Mouse (Mus musculus): ENCODE results near the gene Moxd1. TPM values are rescaled to one million over a fixed set of nuclear protein-coding genes. Genes with fewer than 3 reads are reported as not detected.
"Not testable (repeated sequence)": the region's sequence is repeated elsewhere in the genome, so short reads cannot be mapped to it uniquely, and the experiment has no call there.

Gene Moxd1
- total RNA-seq, 2 experiments from 2014 or later, result not detected

- ATAC-seq (replicated peaks; ENCODE audit: poor library complexity), result no peak
These were observed 44.2 kb downstream of the Moxd1 start for GRCm38 (mm10) chr10:24267520-24267919.

DNA sequence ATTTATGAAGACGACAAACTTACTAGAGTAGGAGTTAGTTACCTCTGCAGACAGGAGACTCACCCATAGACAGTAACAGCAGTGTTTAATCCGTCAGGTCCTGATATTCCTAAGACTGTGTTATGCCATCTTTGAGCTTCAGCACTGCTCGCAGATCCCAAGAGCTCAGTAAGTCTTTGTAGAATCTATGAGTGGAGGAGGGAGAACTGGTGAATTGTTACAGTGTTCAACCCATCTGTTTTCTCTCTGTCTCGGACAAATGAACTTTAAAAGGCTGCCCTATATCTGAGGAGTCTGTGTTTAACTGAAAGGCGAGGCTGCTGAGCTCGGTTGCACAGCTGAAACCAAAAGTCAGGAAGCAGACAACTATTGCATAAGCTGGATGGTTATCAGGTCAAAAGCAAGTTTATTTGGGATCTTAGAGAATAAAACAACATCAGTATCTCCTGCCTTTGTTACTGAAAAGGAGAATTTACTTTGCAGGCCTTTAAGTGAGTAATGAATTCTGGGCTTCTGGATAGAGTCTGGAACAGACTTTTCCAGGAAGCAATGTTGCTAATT, 47.8 kb downstream of the Moxd1 start:
- peak; percentile 54 for ATAC-seq (replicated peaks; ENCODE audit: poor library complexity)

DNA sequence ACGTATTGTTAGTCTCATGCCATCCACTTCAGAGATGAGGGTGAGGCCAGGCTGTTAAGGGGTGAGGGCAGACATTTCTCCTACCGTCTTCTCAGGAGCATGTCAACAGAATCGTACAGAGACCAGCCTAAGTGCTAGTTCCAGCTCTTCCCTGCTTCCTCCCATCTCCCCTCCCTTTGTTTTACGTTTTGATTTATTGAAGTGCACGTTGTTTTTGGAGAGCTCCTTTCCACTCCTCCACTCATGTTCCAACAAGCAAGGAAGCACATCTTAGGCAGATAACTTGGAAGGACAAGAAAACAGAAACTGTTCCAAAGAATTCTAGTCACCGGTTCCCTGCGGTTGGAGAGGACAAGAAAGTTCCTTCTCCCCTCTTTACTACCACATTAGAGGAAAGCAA, 52.9 kb downstream of the Moxd1 start:
- no peak for ATAC-seq (replicated peaks; ENCODE audit: poor library complexity)

DNA sequence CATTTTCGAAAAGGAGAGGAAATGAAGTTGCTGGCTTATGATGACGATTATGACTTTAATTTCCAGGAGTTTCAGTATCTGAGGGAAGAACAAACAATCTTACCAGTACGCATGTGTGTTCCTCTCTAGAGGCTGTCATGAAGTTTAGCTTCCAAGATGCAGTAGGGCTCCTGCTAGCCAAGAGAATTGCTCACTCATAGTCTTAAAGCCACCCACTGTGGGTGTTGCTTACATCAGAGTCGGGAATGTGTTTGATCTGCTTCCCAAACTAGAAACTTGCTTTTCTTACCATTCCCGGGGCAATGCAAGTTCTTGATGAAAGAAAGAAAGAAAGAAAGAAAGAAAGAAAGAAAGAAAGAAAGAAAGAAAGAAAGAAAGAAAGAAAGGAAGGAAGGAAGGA, 59.3 kb downstream of the Moxd1 start:
- ATAC-seq (replicated peaks; ENCODE audit: poor library complexity), result no peak

DNA sequence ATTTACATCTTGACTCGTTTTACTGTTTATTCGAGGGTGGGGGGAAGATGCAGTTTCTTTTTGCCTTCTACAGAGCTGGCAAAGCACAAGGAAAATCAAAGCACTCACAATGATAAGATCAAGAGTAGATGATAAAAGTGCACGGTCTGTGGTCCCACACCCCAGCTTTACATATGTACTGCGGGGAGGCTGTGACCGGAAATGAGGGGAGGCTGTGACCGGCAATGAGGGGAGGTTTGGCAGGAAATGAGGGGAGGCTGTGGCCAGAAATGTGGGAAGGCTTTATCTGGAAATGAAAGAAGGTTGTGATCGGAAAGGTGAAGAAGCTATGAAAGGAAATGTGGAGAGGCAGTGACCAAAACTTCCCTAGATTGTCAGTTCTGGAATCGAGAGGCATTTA, 68.3 kb downstream of the Moxd1 start:
- no peak; the same call in 1 of the 2 replicates for ATAC-seq (replicated peaks; ENCODE audit: poor library complexity)

DNA sequence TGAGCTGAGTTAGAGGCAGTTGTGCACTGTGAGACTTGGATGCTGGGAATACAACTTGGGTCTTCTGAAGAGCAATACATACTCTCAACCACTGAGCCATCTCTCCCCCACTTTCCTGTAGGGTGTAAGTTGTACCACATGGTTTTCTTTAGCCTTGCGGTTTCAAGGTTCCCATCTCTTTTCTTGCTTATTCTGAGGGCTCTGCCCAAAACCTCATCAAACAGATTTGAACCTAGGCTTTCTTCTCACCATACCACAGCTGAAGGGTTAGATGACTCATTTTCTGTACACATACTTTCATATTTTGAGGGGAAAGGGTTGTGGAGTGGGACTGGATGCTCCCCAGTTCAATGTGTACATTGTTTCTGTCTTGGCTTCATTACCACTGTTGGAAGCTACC, 69.4 kb downstream of the Moxd1 start:
- ATAC-seq (replicated peaks; ENCODE audit: poor library complexity), result no peak

DNA sequence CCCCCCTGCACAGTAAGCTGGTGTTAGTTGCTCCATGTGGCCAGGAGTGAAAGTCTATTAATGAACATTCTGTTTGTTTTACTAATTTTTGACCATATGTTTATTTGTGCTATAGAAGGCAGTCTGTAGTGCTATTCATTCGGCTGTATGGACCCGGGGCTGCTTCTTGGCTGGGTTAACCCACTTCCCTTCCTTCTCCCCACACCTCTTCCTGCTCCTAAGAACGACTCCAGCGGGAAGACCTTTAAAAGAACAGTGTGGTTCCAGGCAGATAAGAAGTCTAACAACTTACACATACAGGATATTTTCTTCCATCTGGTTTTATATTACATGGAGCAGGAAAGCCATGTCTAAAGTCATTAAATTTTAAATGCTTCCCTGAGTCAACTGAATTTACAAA, 73.3 kb downstream of the Moxd1 start:
- no peak for ATAC-seq (replicated peaks; ENCODE audit: poor library complexity)

DNA sequence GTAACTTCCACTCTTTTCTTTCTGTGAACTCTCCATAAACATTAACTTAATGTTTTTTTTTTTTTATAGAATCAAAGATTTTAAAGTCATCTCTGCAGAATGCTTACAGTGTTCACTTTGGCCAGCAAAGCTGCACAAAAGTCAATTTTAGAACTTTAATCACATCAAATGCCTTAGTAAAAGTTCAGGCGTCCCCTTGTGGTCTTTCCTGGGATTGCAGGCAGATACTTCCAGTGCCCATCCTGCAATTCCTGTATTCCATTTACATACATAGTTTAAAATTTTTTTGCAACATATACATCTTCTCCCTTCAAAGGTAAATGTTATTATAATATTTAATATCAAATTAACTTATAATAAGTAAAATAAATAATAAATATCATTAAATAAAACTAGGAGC, 74.5 kb downstream of the Moxd1 start:
- 0 out of 2 replicates have a peak, but pooled peaks have one; percentile 56 for ATAC-seq (replicated peaks; ENCODE audit: poor library complexity)

- peak; percentile 97 for ATAC-seq (replicated peaks; ENCODE audit: poor library complexity)
These were observed 75.2 kb downstream of the Moxd1 start for GRCm38 (mm10) chr10:24298260-24299244.

GRCm38 (mm10) chr10:24312191-24312611, 88.9 kb downstream of the Moxd1 start:
- peak; percentile 100 for ATAC-seq (replicated peaks; ENCODE audit: poor library complexity)

- ATAC-seq (replicated peaks; ENCODE audit: poor library complexity), result no peak
These were observed 94.0 kb downstream of the Moxd1 start for GRCm38 (mm10) chr10:24317126-24317836.

GRCm38 (mm10) chr10:24320326-24320725, 97.0 kb downstream of the Moxd1 start:
- no peak for ATAC-seq (replicated peaks; ENCODE audit: poor library complexity)

DNA sequence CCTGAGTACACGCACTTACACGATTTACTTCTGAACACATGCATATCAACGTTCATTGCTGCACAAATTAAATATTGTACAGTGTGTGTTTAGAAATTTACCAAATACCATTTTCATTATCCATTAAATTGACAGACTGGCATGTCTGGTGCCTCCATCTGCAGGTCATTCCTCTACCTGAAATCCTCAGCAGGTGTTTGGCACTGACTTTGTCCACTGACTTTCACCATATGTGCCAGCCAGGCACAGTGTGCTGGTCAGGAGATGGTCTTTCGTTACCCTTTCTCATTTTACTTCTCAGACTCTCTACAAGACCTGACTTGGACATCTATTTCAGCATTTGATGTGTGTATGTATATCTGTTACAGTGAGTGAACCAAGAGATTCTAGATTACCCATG, 99.7 kb downstream of the Moxd1 start:
- no peak for ATAC-seq (replicated peaks; ENCODE audit: poor library complexity)

DNA sequence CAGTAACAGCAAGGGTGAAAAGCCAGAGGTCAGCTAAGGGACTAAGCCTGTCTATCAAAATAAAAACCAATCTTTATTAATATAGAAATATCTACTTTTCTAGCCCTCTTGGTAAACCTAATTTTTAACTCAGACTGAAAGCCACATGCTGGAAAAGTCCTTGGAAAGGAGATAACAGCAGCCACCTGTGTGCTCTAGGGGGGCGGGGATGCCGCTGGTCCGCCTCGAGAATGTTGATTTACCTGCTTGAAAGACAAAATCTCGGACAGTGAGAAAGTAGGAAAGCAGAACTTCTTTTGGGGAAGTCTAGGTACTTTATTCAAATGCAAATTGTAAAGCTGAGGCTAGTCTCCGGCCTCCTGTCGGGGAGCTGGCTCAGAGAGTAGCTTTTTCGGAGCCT, 103.9 kb downstream of the Moxd1 start:
- not testable (repeated sequence) for ATAC-seq (replicated peaks; ENCODE audit: poor library complexity)

DNA sequence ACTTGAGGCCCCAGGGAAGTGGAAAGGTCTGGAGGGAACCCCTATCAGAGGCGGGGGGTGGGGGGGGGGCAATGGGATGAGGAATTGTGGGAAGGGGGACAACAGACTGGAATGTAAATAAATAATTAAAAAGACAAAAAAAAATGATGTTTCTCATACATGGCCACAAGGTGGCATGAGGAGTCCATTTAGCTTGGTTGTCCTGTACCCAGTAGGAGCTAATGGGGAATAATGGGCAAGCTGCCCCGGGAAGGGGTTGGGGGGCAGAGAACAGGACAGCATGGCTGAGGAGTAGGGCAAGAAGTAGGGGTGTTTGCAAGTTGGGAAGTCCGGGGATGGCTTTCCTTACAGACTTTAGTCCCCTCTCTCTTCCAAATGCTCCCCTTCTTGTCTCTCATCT, 109.5 kb downstream of the Moxd1 start:
- no peak for ATAC-seq (replicated peaks; ENCODE audit: poor library complexity)

GRCm38 (mm10) chr10:24339593-24340143, 116.4 kb downstream of the Moxd1 start:
- ATAC-seq (replicated peaks; ENCODE audit: poor library complexity), result no peak

GRCm38 (mm10) chr10:24340551-24341213, 117.4 kb downstream of the Moxd1 start:
- no peak for ATAC-seq (replicated peaks; ENCODE audit: poor library complexity)

DNA sequence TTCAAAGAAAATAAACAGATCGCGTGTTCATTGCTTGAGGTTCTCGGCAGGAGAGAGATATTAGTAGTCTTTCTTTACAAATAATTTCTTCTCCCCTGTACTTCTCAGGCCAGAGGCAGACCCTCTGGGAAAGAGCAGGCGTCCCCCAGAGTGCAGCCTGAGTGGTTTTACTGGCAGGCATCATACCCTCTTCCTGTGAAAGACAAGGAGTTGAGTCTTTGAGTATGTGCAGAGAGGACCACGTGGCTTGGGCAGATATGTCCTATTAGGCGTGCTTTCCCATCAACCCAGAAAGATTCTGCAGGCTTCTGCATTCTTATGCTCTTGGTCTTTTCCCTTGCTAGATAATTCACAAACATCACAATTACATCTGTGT, 117.9 kb downstream of the Moxd1 start:
- ATAC-seq (replicated peaks; ENCODE audit: poor library complexity), result no peak

- no peak for ATAC-seq (replicated peaks; ENCODE audit: poor library complexity)
These were observed 119.8 kb downstream of the Moxd1 start for GRCm38 (mm10) chr10:24343068-24343467.
